Mouse (Mus musculus) layer of hippocampus, adult 9-10 months (tissue): ENCODE measurements around the gene Brinp1.
"Not testable (repeated sequence)": the region's sequence is repeated elsewhere in the genome, so short reads cannot be mapped to it uniquely, and the experiment has no call there.

Experiments
- DNase-seq: peaks from one replicate; pipeline ENCODE4 v3.0.0; 2022; ENCODE audit warnings: low spot score

Gene Brinp1

DNA sequence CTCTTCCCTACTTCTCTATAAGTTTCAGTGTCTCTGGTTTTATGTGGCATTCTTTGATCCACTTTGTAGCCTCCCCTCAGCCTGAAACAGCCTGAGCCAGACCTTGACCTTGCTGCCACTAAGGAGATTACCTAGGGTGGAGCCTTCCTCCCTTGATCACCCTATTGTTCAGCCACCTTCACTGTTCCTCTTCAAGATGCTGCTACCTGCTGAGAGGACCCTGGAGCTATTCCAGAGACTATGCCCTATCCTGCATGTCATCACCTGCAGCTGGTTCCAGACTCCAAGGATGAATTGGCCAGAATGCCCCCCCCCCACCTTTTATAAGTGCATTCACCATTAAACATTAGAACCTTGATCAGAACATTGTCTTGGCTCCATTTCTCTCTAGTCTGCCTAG, 140.2 kb downstream of the Brinp1 start:
- not testable (repeated sequence) for DNase-seq

GRCm38 (mm10) chr4:68806502-68806901, 147.7 kb downstream of the Brinp1 start:
- no peak for DNase-seq

GRCm38 (mm10) chr4:68801923-68802855, 152.0 kb downstream of the Brinp1 start:
- no peak for DNase-seq

GRCm38 (mm10) chr4:68790003-68790402, 164.2 kb downstream of the Brinp1 start:
- DNase-seq: no peak

DNA sequence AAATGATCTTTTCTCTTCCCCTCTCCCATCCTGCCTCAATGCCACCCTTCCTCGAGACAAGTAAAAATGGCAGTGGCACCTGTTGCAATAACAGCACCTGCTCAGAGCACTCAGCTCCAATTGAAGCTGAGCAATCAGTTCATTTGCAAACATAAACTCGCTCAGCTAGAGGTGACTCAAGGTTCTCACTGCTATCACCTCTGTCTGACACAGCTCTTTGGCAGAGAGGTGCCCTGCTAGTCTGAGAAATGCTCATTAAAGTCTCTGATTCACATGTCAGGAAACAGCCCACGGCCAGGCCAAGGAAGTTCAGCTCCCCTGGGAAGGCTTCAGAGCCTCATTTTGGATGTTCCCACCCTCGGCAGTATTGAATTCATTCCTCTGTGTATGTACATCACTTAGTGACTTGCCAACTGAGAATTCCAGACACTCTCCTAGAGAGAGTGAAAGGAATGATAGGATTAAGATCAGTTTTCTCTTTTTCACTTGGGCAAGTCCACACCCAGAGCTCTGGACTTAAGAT, 165.7 kb downstream of the Brinp1 start:
- no peak for DNase-seq

GRCm38 (mm10) chr4:68787642-68788041, 166.6 kb downstream of the Brinp1 start:
- DNase-seq: no peak

DNA sequence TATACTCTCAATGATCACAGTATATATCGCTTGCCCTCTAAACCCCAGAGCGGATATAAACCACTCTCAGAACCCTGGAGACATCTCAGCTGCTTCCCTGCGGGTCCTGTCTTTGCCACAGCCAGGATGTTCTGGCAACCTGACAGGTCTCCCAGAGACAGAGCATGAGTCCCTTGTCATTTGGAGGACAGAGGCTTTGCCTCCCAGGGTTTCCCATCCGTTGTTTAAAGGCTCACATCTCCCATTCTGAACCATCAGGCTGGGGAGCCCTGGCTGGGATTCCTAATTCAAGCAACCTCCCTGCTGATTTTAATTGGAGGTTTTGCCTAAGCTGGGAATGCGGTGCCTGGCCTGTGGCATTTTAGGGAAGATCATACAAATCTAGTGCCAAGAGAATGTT, 185.9 kb downstream of the Brinp1 start:
- no peak for DNase-seq

DNA sequence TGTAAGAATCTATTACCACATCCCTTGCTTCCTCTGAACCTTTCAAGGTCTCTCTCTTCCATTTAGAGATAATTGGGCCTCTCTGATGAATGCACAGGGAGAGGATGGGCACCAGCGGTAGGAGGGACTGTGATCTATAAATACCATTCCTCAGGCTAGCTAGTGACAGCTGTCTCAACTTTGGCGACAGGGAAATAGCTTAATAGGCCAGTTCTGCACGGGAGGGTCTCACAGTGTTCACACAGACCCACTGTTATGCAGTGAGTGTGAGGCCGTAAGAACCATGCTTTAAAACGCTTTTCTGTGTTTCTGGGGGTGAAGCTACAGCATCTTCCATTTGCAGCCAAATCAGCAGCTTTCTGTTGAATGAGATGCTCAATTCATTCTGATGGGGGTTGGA, 186.8 kb downstream of the Brinp1 start:
- DNase-seq: no peak

DNA sequence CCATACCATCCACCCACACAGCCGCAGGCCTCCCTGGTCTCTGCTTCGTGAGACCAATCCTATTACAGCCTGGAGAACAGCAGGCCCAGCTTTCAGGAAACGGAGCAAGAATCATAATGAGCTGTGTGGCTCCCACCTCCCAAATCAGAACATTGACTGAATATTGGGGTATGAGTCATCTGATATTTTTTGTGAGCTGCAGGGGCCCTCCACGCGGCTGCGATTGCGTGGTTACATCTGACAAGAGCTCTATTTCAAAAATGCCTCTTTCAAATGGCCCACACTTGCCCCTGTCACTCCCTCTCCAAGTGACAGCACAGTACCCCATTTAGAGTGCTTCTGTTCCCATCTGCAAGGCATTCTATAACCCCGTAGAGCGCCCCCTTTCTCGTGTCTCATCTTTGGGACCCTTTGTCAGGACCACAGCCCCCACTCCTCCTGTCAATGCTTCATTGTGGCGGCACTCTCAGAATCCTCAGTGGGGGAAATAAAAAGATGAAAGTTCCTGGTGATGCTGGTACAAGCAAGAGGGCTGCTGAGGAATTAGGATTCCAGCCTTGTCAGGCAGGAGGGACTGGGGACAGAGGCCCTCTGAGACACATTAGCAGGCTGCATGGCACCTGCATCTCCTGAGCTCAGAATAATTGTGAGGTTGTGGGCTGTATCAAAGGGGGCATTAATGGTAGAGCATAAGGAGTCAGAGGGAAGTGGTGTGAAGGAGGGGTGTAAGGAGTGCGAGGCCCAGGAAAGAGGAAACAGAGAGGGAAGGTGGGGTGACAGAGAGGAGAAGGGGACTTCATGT, 188.2 kb downstream of the Brinp1 start:
- DNase-seq: no peak

GRCm38 (mm10) chr4:68764937-68765336, 189.3 kb downstream of the Brinp1 start:
- DNase-seq: no peak

GRCm38 (mm10) chr4:68720983-68721382, 233.2 kb downstream of the Brinp1 start:
- DNase-seq: no peak
